Mouse (Mus musculus) forebrain, embryonic 16.5 days (tissue): ENCODE results near the gene Qrsl1. TPM values are rescaled to one million over a fixed set of nuclear protein-coding genes. Genes with fewer than 3 reads are reported as not detected.

Experiments used
- ATAC-seq: fragments of 200-750 bp; cut with Nextera tagmentation; 2 replicates; pipeline ENCODE4 v1.8.0; 2017; ENCODE audit warnings: mild to moderate bottlenecking, moderate library complexity
- H3K27ac ChIP-seq: fragments of 300-500 bp; sonication (generic); 2 replicates; pipeline ENCODE4 v1.5.1; 2014; ENCODE audit warnings: low read length, control low read depth
- H3K27me3 ChIP-seq: fragments of 300-500 bp; sonication (generic); replicated peaks from 2 replicates; pipeline ENCODE4 v1.6.1; 2014; ENCODE audit warnings: low read length; ENCODE audit not compliant: control insufficient read depth, insufficient read depth
- H3K36me3 ChIP-seq: fragments of 300-500 bp; sonication (generic); 2 replicates; pipeline ENCODE4 v1.6.1; 2014; ENCODE audit not compliant: control insufficient read depth, insufficient read depth
- H3K4me1 ChIP-seq: fragments of 300-500 bp; sonication (generic); replicated peaks from 2 replicates; pipeline ENCODE4 v1.6.1; 2014; ENCODE audit warnings: low read length; ENCODE audit not compliant: control insufficient read depth, insufficient read depth
- H3K4me2 ChIP-seq: fragments of 300-500 bp; sonication (generic); 2 replicates; pipeline ENCODE4 v1.6.1; 2014; ENCODE audit warnings: mild to moderate bottlenecking, low read length, control low read depth
- H3K4me3 ChIP-seq: fragments of 300-500 bp; sonication (generic); replicated peaks from 2 replicates; pipeline ENCODE4 v1.5.1; 2014; ENCODE audit warnings: mild to moderate bottlenecking, low read length, control low read depth
- H3K9ac ChIP-seq: fragments of 300-500 bp; sonication (generic); replicated peaks from 2 replicates; pipeline ENCODE4 v1.6.1; 2014; ENCODE audit warnings: low read depth, low read length, control low read depth
- H3K9me3 ChIP-seq: fragments of 300-500 bp; sonication (generic); 2 replicates; pipeline ENCODE4 v1.6.1; 2016; ENCODE audit warnings: low read length; ENCODE audit not compliant: control insufficient read depth
- WGBS: fragments of 180-500 bp; shearing (Covaris S2); extraction: QIAGEN DNeasy Blood & Tissue Kit; methylation state at CpG from one replicate; pipeline ENCODE4 v1.1.7; 2014; 5-methylcytosine and 5-hydroxymethylcytosine counted together
- polyA plus RNA-seq: library from polyadenylated mRNA; unstranded; fragments of >200 nt; fragmentation: Nextera tagmentation; extraction: Ambion mirVana; gene quantifications from 2 replicates; pipeline ENCODE4 v1.2.1, GENCODE M21; 2015

Qrsl1 gene
- polyA plus RNA-seq, 1 experiment from 2014 or later, result 22.5 TPM

GRCm38 (mm10) chr10:43916737-43917136 lies 15.2 kb upstream of the Qrsl1 start:
- no peak overlapping the region for H3K9ac ChIP-seq
- no peak overlapping the region for H3K27ac ChIP-seq
- no peaks in the 10 kb centered on the region for H3K27me3 ChIP-seq
- no peak for ATAC-seq
- 0 out of 2 replicates have a peak, but pooled peaks cover under 1% of the 10 kb centered on the region for H3K36me3 ChIP-seq
- H3K4me1 ChIP-seq, result no peaks in the 10 kb centered on the region
- 95% methylated on average over 2 of the region's 2 CpGs for WGBS
- H3K9me3 ChIP-seq, result no peaks in the 10 kb centered on the region
- no peak overlapping the region for H3K4me3 ChIP-seq
- H3K4me2 ChIP-seq, result no peak overlapping the region

- Histone ChIP-seq H3K4me3 (no peak overlapping the region), H3K9ac (no peak overlapping the region), H3K27ac (no peak overlapping the region), H3K9me3 (no peaks in the 10 kb centered on the region), H3K27me3 (no peaks in the 10 kb centered on the region), H3K36me3 (0 out of 2 replicates have a peak, but pooled peaks cover 2% of the 10 kb centered on the region), H3K4me1 (no peaks in the 10 kb centered on the region), H3K4me2 (no peak overlapping the region)
- 81% methylated on average over 12 of the region's 12 CpGs for WGBS
- no peak for ATAC-seq
These were observed 14.6 kb upstream of the Qrsl1 start for GRCm38 (mm10) chr10:43916181-43916580.

- Histone ChIP-seq H3K9me3 (no peaks in the 10 kb centered on the region), H3K36me3 (0 out of 2 replicates have a peak, but pooled peaks cover 5% of the 10 kb centered on the region), H3K4me3 (no peak overlapping the region), H3K4me2 (no peak overlapping the region), H3K9ac (no peak overlapping the region), H3K4me1 (no peaks in the 10 kb centered on the region), H3K27ac (no peak overlapping the region), H3K27me3 (no peaks in the 10 kb centered on the region)
- 92% methylated on average over 3 of the region's 3 CpGs for WGBS
- ATAC-seq, result no peak
These were observed 10.7 kb upstream of the Qrsl1 start for GRCm38 (mm10) chr10:43912236-43912635.

- ATAC-seq, result no peak
- H3K27me3 ChIP-seq, result no peaks in the 10 kb centered on the region
- H3K4me2 ChIP-seq, result no peak overlapping the region
- H3K36me3 ChIP-seq, result 0 out of 2 replicates have a peak, but pooled peaks cover 5% of the 10 kb centered on the region
- no peaks in the 10 kb centered on the region for H3K4me1 ChIP-seq
- no peak overlapping the region for H3K4me3 ChIP-seq
- no peak overlapping the region for H3K27ac ChIP-seq
- H3K9ac ChIP-seq, result no peak overlapping the region
- no peaks in the 10 kb centered on the region for H3K9me3 ChIP-seq
- WGBS, result 94% methylated on average over 8 of the region's 8 CpGs
These were observed 9.3 kb upstream of the Qrsl1 start for GRCm38 (mm10) chr10:43910873-43911142.

GRCm38 (mm10) chr10:43910032-43910872 lies 8.7 kb upstream of the Qrsl1 start:
- WGBS, result 86% methylated on average over 12 of the region's 12 CpGs
- Histone ChIP-seq H3K4me1 (no peaks in the 10 kb centered on the region), H3K9me3 (no peaks in the 10 kb centered on the region), H3K27ac (no peak overlapping the region), H3K27me3 (no peaks in the 10 kb centered on the region), H3K36me3 (0 out of 2 replicates have a peak, but pooled peaks cover 5% of the 10 kb centered on the region), H3K9ac (no peak overlapping the region), H3K4me3 (no peak overlapping the region), H3K4me2 (no peak overlapping the region)
- no peak for ATAC-seq

- no peak overlapping the region for H3K27ac ChIP-seq
- WGBS, result 100% methylated on average over 1 of the region's 1 CpGs
- H3K4me1 ChIP-seq, result peaks cover 12% of the 10 kb centered on the region
- ATAC-seq, result no peak
- H3K36me3 ChIP-seq, result no peaks in the 10 kb centered on the region
- no peak overlapping the region for H3K4me3 ChIP-seq
- no peaks in the 10 kb centered on the region for H3K27me3 ChIP-seq
- no peak overlapping the region for H3K9ac ChIP-seq
- H3K9me3 ChIP-seq, result no peaks in the 10 kb centered on the region
- no peak overlapping the region for H3K4me2 ChIP-seq
These were observed 3.0 kb upstream of the Qrsl1 start for GRCm38 (mm10) chr10:43904569-43904968.

DNA sequence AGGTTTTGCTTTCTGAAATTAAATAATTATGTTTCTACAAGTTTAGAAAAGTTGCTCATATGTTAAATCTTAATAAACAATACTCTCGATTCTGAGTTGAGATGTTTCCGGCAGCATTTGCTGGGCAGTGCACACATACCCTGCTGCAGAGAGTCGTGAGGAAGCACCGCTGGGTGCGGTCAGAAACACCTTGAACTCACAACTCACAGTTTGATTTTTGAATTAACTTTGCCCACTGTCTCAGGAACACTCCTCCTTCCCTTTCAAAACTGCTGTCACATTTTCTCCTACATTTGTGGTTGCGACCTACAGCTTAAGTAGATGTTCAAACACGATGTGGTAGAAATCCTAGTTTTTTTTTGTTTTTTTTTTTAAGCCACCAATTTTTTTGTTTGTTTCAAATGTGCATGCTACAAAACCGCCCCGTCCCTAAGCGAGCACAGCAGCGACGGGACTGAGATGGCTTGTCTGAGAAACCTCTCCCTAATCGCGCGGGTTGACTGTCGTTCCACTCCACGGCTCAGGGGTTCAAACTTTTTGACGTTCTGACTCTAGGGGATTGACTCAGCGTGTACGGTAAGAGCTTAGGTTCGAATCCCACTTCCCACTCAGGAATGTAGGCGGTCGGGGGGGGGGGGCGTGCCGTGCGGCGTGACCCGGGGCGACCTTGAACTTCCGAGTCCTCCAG lies 518 bp downstream of the Qrsl1 start:
- H3K9ac ChIP-seq, result peak overlapping the region; percentile 81
- peak overlapping the region; percentile 91 for H3K4me3 ChIP-seq
- H3K36me3 ChIP-seq, result no peaks in the 10 kb centered on the region
- WGBS, result 7% methylated on average over 30 of the region's 30 CpGs
- peak; percentile 69 for ATAC-seq
- peak overlapping the region; percentile 71 for H3K27ac ChIP-seq
- peak overlapping the region; percentile 69 for H3K4me2 ChIP-seq
- no peaks in the 10 kb centered on the region for H3K27me3 ChIP-seq
- no peaks in the 10 kb centered on the region for H3K9me3 ChIP-seq
- H3K4me1 ChIP-seq, result peaks cover 12% of the 10 kb centered on the region

DNA sequence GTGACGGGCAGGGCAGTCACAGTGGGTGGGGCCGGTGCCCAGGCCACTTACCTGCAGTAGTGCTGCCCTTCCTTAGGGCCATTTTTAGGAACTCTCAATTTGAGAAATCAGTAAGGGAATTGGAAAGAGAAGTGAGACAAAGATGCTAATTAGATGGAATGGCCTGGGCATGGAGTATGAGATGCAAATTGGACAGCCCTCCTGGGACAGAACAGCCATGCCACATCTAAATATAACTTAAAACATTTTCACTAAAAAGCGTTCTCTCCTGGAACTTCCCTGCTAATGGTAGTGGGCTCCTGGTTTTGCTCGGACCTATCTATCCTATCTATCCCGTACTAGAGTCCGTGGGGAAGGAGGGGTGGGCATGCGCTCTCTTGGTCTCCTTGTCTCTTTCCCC lies 3.3 kb downstream of the Qrsl1 start:
- Histone ChIP-seq H3K36me3 (peaks cover 8% of the 10 kb centered on the region; the same call in 1 of the 2 replicates), H3K9me3 (no peaks in the 10 kb centered on the region), H3K27ac (no peak overlapping the region), H3K9ac (no peak overlapping the region), H3K27me3 (no peaks in the 10 kb centered on the region), H3K4me3 (no peak overlapping the region), H3K4me1 (peaks cover 12% of the 10 kb centered on the region), H3K4me2 (no peak overlapping the region)
- ATAC-seq, result no peak
- 96% methylated on average over 7 of the region's 7 CpGs for WGBS

- H3K4me2 ChIP-seq, result no peak overlapping the region
- no peaks in the 10 kb centered on the region for H3K27me3 ChIP-seq
- H3K27ac ChIP-seq, result no peak overlapping the region
- H3K9ac ChIP-seq, result no peak overlapping the region
- 94% methylated on average over 8 of the region's 8 CpGs for WGBS
- peaks cover 8% of the 10 kb centered on the region; the same call in 1 of the 2 replicates for H3K36me3 ChIP-seq
- peaks cover 3% of the 10 kb centered on the region; the same call in 1 of the 2 replicates for H3K4me1 ChIP-seq
- ATAC-seq, result no peak
- H3K4me3 ChIP-seq, result no peak overlapping the region
- H3K9me3 ChIP-seq, result no peaks in the 10 kb centered on the region
These were observed 5.5 kb downstream of the Qrsl1 start for GRCm38 (mm10) chr10:43896065-43896464.
